Mouse (Mus musculus): ENCODE measurements around the gene Mcts2. TPM values are rescaled to one million over a fixed set of nuclear protein-coding genes. Genes with fewer than 3 reads are reported as not detected.

Gene Mcts2
- polyA plus RNA-seq, 1 experiment from 2014 or later: 27.2 TPM

- Histone ChIP-seq H3K4me2 (no peak overlapping the region), H3K27me3 (replicated peaks) (peaks cover 28% of the 10 kb centered on the region), H3K4me3 (no peak overlapping the region), H3K27ac (peak overlapping the region; percentile 70), H3K9me3 (replicated peaks) (no peaks in the 10 kb centered on the region), H3K36me3 (no peaks in the 10 kb centered on the region), H3K9ac (no peak overlapping the region), H3K4me1 (peaks cover 48% of the 10 kb centered on the region)
- no peak for ATAC-seq
- 59% methylated on average over 7 of the region's 7 CpGs for WGBS (ENCODE audit: insufficient replicate concordance)
Measured at GRCm38 (mm10) chr2:152728594-152728993, 41.8 kb downstream of the Mcts2 start.

- no peak; the same call in 1 of the 2 replicates for ATAC-seq
- H3K4me3 ChIP-seq: no peak overlapping the region
- peak overlapping the region; percentile 70 for H3K27ac ChIP-seq
- no peak overlapping the region for H3K9ac ChIP-seq
- H3K4me2 ChIP-seq: peak overlapping the region; percentile 15
- WGBS (ENCODE audit: insufficient replicate concordance): 28% methylated on average over 8 of the region's 8 CpGs
- H3K9me3 ChIP-seq (replicated peaks): no peaks in the 10 kb centered on the region
- peaks cover 26% of the 10 kb centered on the region for H3K27me3 ChIP-seq (replicated peaks)
- H3K36me3 ChIP-seq: no peaks in the 10 kb centered on the region
- peaks cover 49% of the 10 kb centered on the region for H3K4me1 ChIP-seq
Measured at GRCm38 (mm10) chr2:152729013-152729635, 42.3 kb downstream of the Mcts2 start.

GRCm38 (mm10) chr2:152729636-152730020, 42.8 kb downstream of the Mcts2 start:
- peaks cover 54% of the 10 kb centered on the region for H3K4me1 ChIP-seq
- H3K4me3 ChIP-seq: no peak overlapping the region
- H3K27ac ChIP-seq: peak overlapping the region; percentile 70
- WGBS (ENCODE audit: insufficient replicate concordance): 18% methylated on average over 7 of the region's 7 CpGs
- H3K36me3 ChIP-seq: no peaks in the 10 kb centered on the region
- H3K4me2 ChIP-seq: peak overlapping the region; percentile 15
- H3K9me3 ChIP-seq (replicated peaks): no peaks in the 10 kb centered on the region
- H3K27me3 ChIP-seq (replicated peaks): peaks cover 26% of the 10 kb centered on the region
- no peak overlapping the region for H3K9ac ChIP-seq
- ATAC-seq: peak; percentile 62

GRCm38 (mm10) chr2:152733201-152733600, 46.4 kb downstream of the Mcts2 start:
- 57% methylated on average over 2 of the region's 2 CpGs for WGBS (ENCODE audit: insufficient replicate concordance)
- no peak overlapping the region for H3K4me3 ChIP-seq
- H3K9me3 ChIP-seq (replicated peaks): no peaks in the 10 kb centered on the region
- H3K27me3 ChIP-seq (replicated peaks): peaks cover 17% of the 10 kb centered on the region
- no peak overlapping the region for H3K27ac ChIP-seq
- no peak overlapping the region for H3K9ac ChIP-seq
- H3K36me3 ChIP-seq: 0 out of 2 replicates have a peak, but pooled peaks cover 4% of the 10 kb centered on the region
- H3K4me2 ChIP-seq: no peak overlapping the region
- no peak for ATAC-seq
- peaks cover 73% of the 10 kb centered on the region for H3K4me1 ChIP-seq

GRCm38 (mm10) chr2:152734501-152734900, 47.7 kb downstream of the Mcts2 start:
- peak overlapping the region; percentile 37; the same call in 1 of the 2 replicates for H3K9ac ChIP-seq
- H3K4me2 ChIP-seq: peak overlapping the region; percentile 96
- no peaks in the 10 kb centered on the region for H3K9me3 ChIP-seq (replicated peaks)
- no peak for ATAC-seq
- 0 out of 2 replicates have a peak, but pooled peaks cover 4% of the 10 kb centered on the region for H3K36me3 ChIP-seq
- peaks cover 73% of the 10 kb centered on the region for H3K4me1 ChIP-seq
- peak overlapping the region; percentile 67 for H3K4me3 ChIP-seq
- H3K27me3 ChIP-seq (replicated peaks): peaks cover 17% of the 10 kb centered on the region
- H3K27ac ChIP-seq: 0 out of 2 replicates have a peak overlapping the region, but pooled peaks have one; percentile 13
- WGBS (ENCODE audit: insufficient replicate concordance): 23% methylated on average over 10 of the region's 10 CpGs

GRCm38 (mm10) chr2:152734984-152735383, 48.1 kb downstream of the Mcts2 start:
- H3K27me3 ChIP-seq (replicated peaks): peaks cover 17% of the 10 kb centered on the region
- peak overlapping the region; percentile 37 for H3K9ac ChIP-seq
- peaks cover 73% of the 10 kb centered on the region for H3K4me1 ChIP-seq

GRCm38 (mm10) chr2:152736090-152736601, 49.3 kb downstream of the Mcts2 start, which contains the start of gene Id1:
Gene Id1, plus strand, starts transcription at chr2:152736251.
- H3K27me3 ChIP-seq (replicated peaks): peaks cover 17% of the 10 kb centered on the region
- H3K4me3 ChIP-seq: peak within 1 kb of the TSS; percentile 67
- H3K9ac ChIP-seq: peak within 1 kb of the TSS; percentile 81
- H3K27ac ChIP-seq: peak within 1 kb of the TSS; percentile 90
- peak within 1 kb of the TSS; percentile 96 for H3K4me2 ChIP-seq
- ATAC-seq: peak; percentile 81
- H3K9me3 ChIP-seq (replicated peaks): no peaks in the 10 kb centered on the region
- H3K36me3 ChIP-seq: 0 out of 2 replicates have a peak, but pooled peaks cover 4% of the 10 kb centered on the region
- under 1% methylated on average over 28 of the region's 28 CpGs for WGBS (ENCODE audit: insufficient replicate concordance)
- peaks cover 80% of the 10 kb centered on the region for H3K4me1 ChIP-seq

More at GRCm38 (mm10) chr2:152734984-152735383, 48.1 kb downstream of the Mcts2 start:
- whole genome bisulfite sequencing (ENCODE audit: insufficient replicate concordance): 2% methylated on average over 28 of the region's 28 CpGs
- Histone ChIP-seq H3K4me3 (peak overlapping the region; percentile 67), H3K27ac (peak overlapping the region; percentile 30; the same call in 1 of the 2 replicates), H3K4me2 (peak overlapping the region; percentile 96), H3K9me3 (replicated peaks) (no peaks in the 10 kb centered on the region), H3K36me3 (0 out of 2 replicates have a peak, but pooled peaks cover 4% of the 10 kb centered on the region)
- peak; percentile 36 for ATAC-seq

- ATAC-seq: peak; percentile 30; the same call in 1 of the 2 replicates
Measured at GRCm38 (mm10) chr2:152736748-152737147, 49.9 kb downstream of the Mcts2 start.

More at GRCm38 (mm10) chr2:152736748-152737147, 49.9 kb downstream of the Mcts2 start:
- no peaks in the 10 kb centered on the region for H3K9me3 ChIP-seq (replicated peaks)
- peak overlapping the region; percentile 90 for H3K27ac ChIP-seq
- peak overlapping the region; percentile 81 for H3K9ac ChIP-seq
- H3K4me3 ChIP-seq: peak overlapping the region; percentile 67
- H3K4me1 ChIP-seq: peaks cover 86% of the 10 kb centered on the region
- peaks cover 17% of the 10 kb centered on the region for H3K27me3 ChIP-seq (replicated peaks)
- 2% methylated on average over 22 of the region's 22 CpGs for WGBS (ENCODE audit: insufficient replicate concordance)
- peak overlapping the region; percentile 96 for H3K4me2 ChIP-seq
- H3K36me3 ChIP-seq: 0 out of 2 replicates have a peak, but pooled peaks cover 4% of the 10 kb centered on the region

Other genes starting within 250 kb of the Mcts2 start
- gene Defb23, start 222.4 kb upstream of the Mcts2 start, polyA plus RNA-seq (2016; fragmentation: Nextera tagmentation; extraction: Ambion mirVana): not detected in 2 replicates
- gene Defb20, start 210.0 kb upstream of the Mcts2 start, polyA plus RNA-seq (2016; fragmentation: Nextera tagmentation; extraction: Ambion mirVana): not detected in 2 replicates
- not detected in 2 replicates for gene Defb22, start 196.9 kb upstream of the Mcts2 start, polyA plus RNA-seq (2016; fragmentation: Nextera tagmentation; extraction: Ambion mirVana)
- gene Defb26, start 175.3 kb upstream of the Mcts2 start, polyA plus RNA-seq (2016; fragmentation: Nextera tagmentation; extraction: Ambion mirVana): not detected in 2 replicates
- not detected in 2 replicates for gene Defb28, start 168.8 kb upstream of the Mcts2 start, polyA plus RNA-seq (2016; fragmentation: Nextera tagmentation; extraction: Ambion mirVana)
- not detected in 2 replicates for gene Defb29, start 146.9 kb upstream of the Mcts2 start, polyA plus RNA-seq (2016; fragmentation: Nextera tagmentation; extraction: Ambion mirVana)
- gene Gm17416, start 117.7 kb upstream of the Mcts2 start, polyA plus RNA-seq (2016; fragmentation: Nextera tagmentation; extraction: Ambion mirVana): not detected in 2 replicates
- not detected in 2 replicates for gene Defb21, start 114.3 kb upstream of the Mcts2 start, polyA plus RNA-seq (2016; fragmentation: Nextera tagmentation; extraction: Ambion mirVana)
- not detected in 2 replicates for gene Defb19, start 106.7 kb upstream of the Mcts2 start, polyA plus RNA-seq (2016; fragmentation: Nextera tagmentation; extraction: Ambion mirVana)
- not detected in 2 replicates for gene Defb45, start 87.6 kb upstream of the Mcts2 start, polyA plus RNA-seq (2016; fragmentation: Nextera tagmentation; extraction: Ambion mirVana)
- gene Defb36, start 82.7 kb upstream of the Mcts2 start, polyA plus RNA-seq (2016; fragmentation: Nextera tagmentation; extraction: Ambion mirVana): not detected in 2 replicates
- gene Defb25, start 64.0 kb upstream of the Mcts2 start, polyA plus RNA-seq (2016; fragmentation: Nextera tagmentation; extraction: Ambion mirVana): 0.56 TPM in 1 of 2 replicates, not detected in the other
- 1.3 and 1.4 TPM in 2 replicates for gene Rem1, start 60.1 kb upstream of the Mcts2 start, polyA plus RNA-seq (2016; fragmentation: Nextera tagmentation; extraction: Ambion mirVana)
- gene H13, start 17.6 kb upstream of the Mcts2 start, polyA plus RNA-seq (2016; fragmentation: Nextera tagmentation; extraction: Ambion mirVana): 57.5 and 59.1 TPM in 2 replicates
- gene Id1, start 49.2 kb downstream of the Mcts2 start, polyA plus RNA-seq (2016; fragmentation: Nextera tagmentation; extraction: Ambion mirVana): 28.1 and 30.6 TPM in 2 replicates
- gene Cox4i2, start 67.1 kb downstream of the Mcts2 start, polyA plus RNA-seq (2016; fragmentation: Nextera tagmentation; extraction: Ambion mirVana): 2.5 and 3.4 TPM in 2 replicates
- gene Bcl2l1, start 144.7 kb downstream of the Mcts2 start, polyA plus RNA-seq (2016; fragmentation: Nextera tagmentation; extraction: Ambion mirVana): 127 and 137 TPM in 2 replicates
- gene Tpx2, start 160.9 kb downstream of the Mcts2 start, polyA plus RNA-seq (2016; fragmentation: Nextera tagmentation; extraction: Ambion mirVana): 88.0 and 89.9 TPM in 2 replicates
- gene Mylk2, start 224.3 kb downstream of the Mcts2 start, polyA plus RNA-seq (2016; fragmentation: Nextera tagmentation; extraction: Ambion mirVana): not detected in 2 replicates
- gene Foxs1, start 246.2 kb downstream of the Mcts2 start, polyA plus RNA-seq (2016; fragmentation: Nextera tagmentation; extraction: Ambion mirVana): 0.13 TPM in 1 of 2 replicates, not detected in the other

All from liver, embryonic 12.5 days (tissue).